Mouse (Mus musculus) layer of hippocampus, postnatal 14 days (tissue): Measurements from ENCODE around the gene Tmem236. TPM values are rescaled to one million over a fixed set of nuclear protein-coding genes. Genes with fewer than 3 reads are reported as not detected.

Source experiments
- DNase-seq, 2 experiments: peaks; one replicate each; pipeline ENCODE4 v3.0.0; 2021 to 2022; ENCODE audit warnings: low spot score in 2 of 2, mixed read lengths in 1 of 2
- microRNA-seq, 2 experiments: library from miRNA; unstranded; fragments of <30 nt; microRNA quantifications; one replicate each; pipeline ENCODE4 v1.2.0; 2021
- total RNA-seq, 2 experiments: library from RNA; stranded (reverse); gene quantifications; 2 replicates each; pipeline ENCODE4 v1.2.3; 2021

Tmem236 gene
- total RNA-seq, 2 experiments from 2014 or later = 0.17 TPM; not detected in 1

- DNase-seq = no peak
Observed at GRCm38 (mm10) chr2:14249839-14250564, 75.7 kb downstream of the Tmem236 start.

DNA sequence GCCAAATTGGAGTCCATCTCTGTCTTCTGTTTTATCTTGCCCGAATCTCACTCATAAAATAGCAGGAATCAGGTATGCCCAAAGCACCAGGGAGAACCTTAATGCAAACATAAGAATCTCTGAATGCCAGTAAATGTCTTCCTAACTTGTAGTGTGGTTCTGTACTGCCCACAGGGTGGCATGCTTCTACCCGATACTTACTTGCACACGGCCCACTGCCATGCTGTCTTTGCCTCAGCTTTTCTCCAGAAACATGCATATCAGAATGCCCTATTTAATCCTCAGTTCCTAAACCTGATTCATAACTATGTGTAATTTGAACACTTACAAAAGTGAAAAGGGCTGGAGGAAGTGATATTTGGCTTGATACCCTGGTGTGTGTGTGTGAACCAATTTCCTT lies 77.6 kb downstream of the Tmem236 start:
- DNase-seq = no peak

DNA sequence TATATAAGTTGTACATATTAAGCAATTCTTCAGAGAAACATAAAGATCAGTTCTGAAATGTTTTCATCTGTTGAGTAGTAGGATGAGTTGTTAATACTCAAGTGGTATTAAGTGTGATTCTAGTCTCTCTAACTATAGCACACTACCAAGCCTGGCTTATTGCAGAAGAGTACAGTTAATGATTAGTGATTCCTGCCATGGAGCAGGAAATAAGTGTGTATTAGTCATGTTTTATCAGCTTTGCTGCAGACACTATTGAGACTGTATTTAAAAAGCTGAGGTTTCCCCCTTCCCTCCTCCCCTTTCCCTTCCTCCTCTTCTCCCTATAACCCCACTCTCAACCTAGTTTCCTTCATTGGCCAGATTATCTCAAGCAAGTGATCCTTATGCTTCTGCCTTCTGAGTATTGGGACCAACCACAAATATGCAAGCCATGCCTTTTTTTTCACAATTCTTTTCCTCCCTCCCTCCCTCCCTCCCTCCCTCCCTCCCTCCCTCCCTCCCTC lies 84.1 kb downstream of the Tmem236 start:
- DNase-seq = no peak

DNA sequence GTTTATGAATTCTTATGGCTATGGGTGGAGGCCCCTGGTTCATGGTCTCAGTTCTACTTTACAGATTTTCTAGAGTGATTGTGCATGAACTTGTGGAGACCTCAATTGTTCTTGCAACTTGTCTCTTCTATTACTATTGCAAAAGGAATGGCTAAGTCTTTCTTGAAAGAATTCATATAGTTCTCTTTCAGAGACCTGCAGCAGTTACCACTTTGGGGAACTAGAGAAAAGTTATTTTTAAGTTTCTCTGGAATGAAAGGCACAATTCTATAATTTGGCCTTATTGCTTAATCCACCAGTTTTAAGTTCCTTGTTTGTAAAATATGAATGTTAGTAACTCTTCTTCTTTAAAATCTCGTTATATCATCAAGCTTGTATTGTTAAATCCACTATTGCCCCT lies 87.8 kb downstream of the Tmem236 start:
- DNase-seq = no peak

GRCm38 (mm10) chr2:14269160-14269559 lies 94.8 kb downstream of the Tmem236 start:
- DNase-seq = no peak

Small RNA genes lying within 50 kb of the gene (microRNA-seq; reads per million reads assigned to microRNA genes)
- 1.4 to 2.0 reads per million in 2 experiments for gene Mir511

Other genes starting within 250 kb of the Tmem236 start
- 10 to 100 TPM; 27.3 to 32.6 TPM for gene Hacd1, start 118.4 kb upstream of the Tmem236 start, total RNA-seq
- gene Stam, start 100.4 kb upstream of the Tmem236 start, total RNA-seq = 100 to 1,000 TPM in 1 of 2 experiments, 10 to 100 TPM in 1; 89.5 to 104 TPM
- gene Mrc1, start 54.9 kb downstream of the Tmem236 start, total RNA-seq = 1 to 10 TPM; 6.1 to 7.9 TPM
- 10 to 100 TPM; 41.4 to 47.2 TPM for gene Slc39a12, start 213.8 kb downstream of the Tmem236 start, total RNA-seq